Mouse (Mus musculus) lung, adult 2 months (tissue): ENCODE measurements around the gene Asic5.

Experiments
- CTCF ChIP-seq: fragments of 200-500 bp; IDR thresholded peaks from 2 replicates; pipeline ENCODE4 v1.5.1; 2011; ENCODE audit warnings: mild to moderate bottlenecking, low read length, control low read depth; ENCODE audit not compliant: insufficient read depth
- POLR2A ChIP-seq: fragments of 200-500 bp; IDR thresholded peaks from 2 replicates; pipeline ENCODE4 v1.6.1; 2011; ENCODE audit warnings: low read depth, mild to moderate bottlenecking, control low read depth, low read length, borderline replicate concordance; ENCODE audit errors: extremely low read depth

DNA sequence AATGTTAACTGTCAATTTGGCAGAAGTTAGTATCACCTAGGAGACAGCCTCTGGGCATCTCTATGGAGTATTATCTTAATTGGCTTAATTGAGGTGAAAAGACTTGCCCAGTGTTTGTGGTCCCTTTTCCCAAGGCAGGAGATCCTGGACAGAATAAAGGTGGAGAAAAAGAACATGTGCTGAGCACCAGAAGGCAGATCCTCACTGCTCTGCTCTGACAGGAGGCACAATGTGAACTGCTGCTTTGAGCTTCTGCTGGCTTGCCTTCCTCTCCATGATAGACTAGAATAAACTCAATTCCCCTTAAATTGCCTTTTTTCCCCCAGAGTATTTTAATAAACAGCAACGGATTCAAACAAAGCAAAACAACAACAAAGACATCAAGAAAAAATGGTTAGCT, 3.0 kb downstream of the Asic5 start:
- no peak for TF ChIP-seq CTCF
- no peak for TF ChIP-seq POLR2A
